Mouse (Mus musculus) natural killer cell, adult 2 months (primary cell): Measurements from ENCODE around the gene Pknox2.

Source experiments
- DNase-seq, 2 experiments: peaks; one replicate each; pipeline ENCODE4 v3.0.0; 2022; ENCODE audit warnings: low spot score in 2 of 2

Gene Pknox2

DNA sequence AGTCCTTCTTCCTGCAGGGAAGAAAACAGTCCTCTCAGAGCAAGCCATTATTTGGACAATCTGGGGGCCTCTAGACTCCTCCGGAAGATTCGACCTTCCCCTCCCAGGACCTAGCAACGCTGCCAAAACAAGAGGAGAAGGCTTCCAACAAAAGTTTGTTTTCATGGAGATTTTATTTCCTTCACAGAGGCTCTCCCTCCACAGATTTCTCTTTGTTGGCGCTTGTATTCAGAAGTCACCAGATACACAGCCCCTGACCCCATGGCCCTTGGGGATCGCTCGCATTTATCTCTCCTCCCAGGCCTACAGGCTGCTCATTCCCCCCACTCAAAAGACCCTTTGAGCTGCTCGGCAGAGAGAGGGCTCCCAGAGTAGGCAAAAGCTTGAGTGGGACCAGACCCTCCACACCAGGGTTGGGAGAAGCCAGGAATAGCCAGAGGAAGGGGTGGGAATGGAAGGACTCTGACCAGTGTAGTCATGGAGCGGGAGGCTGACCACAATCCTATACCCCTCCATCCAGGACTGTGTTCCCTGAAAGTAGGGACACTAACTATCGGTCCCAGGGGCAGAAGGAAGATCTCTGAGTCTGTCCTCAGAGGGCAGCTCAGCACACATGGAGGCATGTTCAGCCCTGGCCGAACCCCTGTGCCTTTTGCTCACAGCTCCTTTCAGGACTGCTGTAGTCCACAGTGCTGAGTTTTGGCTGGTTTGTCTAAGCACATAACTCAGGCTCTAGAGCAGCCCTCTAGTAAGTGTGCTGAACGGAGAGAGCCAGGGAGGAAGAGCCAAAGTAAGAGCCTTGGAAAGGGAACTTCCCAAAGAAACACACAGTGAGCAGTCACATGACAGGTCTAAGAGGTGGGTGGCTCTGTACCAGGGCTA is 45.9 kb downstream of the Pknox2 start:
- DNase-seq: no peak

DNA sequence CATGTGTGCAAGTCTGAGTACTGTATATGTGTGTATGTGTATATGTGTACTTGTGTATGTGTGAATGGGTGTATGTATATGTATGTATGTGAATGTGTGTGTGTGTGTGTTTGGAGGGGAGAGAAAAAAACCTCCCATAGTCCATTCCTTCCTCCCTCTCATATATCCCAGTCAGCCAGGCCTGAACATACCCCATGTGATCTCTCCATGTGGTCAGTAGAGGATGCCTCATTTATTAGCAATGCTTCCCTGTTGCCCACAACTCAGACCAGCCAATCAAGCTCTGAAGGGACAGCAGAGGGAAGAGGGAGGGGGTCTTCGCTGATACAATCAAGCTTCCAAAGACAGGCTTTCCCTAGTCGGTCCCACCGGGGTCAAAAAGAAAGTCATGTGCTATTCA is 47.6 kb downstream of the Pknox2 start:
- DNase-seq: no peak

DNA sequence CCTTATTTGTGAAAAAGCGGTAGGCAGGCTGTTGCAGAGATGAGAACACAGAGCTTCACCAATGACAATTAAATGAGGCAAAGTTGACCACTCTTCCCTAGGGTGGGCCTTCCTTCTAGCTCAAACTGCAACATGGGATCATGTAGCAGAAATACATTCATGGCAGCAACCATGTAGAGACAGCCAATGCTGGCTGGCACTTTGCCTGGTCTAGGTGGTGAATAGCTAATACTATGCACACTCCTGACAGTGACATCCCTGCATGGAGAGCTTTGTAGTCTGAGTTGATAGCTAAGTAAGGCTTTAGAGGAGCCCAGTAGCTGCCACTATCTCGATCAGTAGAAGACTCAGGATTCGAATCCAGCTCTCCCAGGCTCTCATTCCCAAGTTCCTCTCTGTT is 48.6 kb downstream of the Pknox2 start:
- no peak for DNase-seq

DNA sequence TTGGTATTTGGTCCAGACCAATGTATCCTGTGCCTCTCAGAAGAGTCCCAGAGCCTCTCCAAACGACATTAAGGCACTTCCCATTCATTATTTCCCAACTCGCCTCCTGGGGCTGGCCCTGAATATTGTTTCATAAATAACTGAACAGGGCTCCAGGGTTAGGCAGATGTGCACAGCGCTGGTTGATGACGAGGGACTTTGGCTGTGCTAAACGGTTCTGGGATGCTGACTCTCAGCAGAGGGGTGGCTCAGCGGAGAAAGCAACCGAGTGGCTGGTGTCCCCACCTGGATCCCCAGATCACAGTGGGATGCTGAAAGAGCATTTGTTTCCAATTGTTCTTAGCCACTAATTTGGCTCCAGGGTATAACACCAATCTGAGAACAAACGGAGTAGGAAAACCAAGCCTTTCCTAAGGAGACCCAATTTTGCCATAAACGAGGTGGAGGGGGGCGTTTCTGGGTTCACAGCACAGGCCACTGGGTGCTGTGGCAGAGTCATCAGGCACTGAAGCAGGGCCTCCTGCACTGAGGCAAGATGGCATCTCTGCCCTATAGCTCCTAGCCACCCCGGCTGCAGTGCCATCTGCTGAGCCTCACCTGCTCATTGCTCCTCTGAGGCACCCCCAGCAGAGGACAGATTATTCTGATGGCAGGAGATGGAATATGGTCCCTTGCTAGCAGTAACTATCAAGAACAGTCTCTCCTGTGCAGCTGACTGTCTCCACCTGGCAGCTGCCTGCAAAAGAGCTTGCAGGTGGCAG is 52.8 kb downstream of the Pknox2 start:
- no peak for DNase-seq

DNA sequence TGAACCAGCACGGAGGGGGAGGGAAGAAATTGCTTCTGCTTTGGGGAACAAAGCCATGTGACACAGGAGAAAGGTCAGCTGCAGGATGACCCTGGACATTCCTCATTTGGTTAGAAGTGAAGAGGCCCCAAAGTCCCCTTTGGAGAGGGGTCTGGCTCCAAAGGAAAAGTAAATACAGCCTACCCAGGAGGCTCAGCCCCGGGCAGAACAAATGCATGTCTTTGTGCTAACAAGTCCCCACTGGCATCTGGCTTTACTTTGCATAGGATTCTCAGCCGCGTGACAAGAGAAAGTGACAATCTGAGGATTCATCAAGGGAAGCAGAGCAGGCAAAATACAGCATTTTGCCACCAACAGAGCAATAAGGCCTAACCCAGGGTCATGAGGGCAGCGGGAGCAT is 54.1 kb downstream of the Pknox2 start:
- DNase-seq: no peak

DNA sequence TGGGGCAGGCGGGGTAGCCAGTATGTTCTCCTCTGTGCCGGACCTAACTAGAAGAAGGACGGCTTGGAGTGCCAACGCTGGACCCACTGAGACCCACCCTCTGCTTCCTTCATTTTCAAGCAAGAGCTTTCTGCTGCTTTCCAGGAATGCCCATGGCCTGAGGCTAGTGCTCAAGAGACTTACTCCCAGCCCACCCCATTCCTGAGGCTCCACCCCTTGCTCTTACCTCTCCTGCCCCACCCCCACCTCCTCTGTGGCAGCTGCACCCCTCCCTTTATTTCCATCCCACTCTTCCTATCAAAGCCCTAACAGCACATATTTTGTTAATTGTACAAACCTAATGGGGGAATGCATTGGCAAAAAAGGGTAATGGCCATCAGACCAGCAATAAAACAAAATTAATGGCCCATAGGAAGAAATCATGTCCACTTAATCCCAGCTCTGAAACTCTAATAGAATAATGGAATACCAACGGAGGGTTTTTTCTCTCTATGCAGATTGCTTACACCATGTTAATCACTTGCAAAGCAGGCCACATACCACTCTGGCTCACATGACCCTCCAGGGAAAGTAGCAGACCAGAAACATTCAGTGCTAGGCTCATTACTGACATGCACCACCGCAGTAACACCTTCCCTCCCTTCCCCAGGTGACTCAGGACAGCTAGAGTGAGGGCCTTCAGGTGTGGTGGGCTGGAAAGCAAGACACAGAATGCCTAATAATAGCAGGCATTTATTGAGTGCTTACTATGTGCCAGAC is 57.1 kb downstream of the Pknox2 start:
- DNase-seq: no peak

DNA sequence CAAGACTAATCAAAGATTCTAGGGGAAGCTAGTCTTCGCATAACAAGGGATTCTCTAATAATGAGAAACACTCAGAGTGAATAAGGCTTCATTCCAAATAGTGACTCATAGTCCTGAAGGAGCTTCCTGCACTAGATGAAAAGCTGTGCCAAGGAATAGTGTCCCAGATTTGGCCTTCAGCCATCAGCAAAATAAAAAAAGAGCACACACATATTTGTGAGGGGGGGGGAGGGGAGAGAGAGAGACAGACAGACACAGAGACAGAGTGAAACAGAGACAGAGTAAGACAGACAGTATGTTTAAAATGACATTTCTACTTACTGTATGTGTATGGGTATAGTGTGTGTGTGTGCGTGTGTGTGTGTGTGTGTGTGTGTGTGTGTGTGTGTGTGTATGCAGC is 61.8 kb downstream of the Pknox2 start:
- no peak for DNase-seq

DNA sequence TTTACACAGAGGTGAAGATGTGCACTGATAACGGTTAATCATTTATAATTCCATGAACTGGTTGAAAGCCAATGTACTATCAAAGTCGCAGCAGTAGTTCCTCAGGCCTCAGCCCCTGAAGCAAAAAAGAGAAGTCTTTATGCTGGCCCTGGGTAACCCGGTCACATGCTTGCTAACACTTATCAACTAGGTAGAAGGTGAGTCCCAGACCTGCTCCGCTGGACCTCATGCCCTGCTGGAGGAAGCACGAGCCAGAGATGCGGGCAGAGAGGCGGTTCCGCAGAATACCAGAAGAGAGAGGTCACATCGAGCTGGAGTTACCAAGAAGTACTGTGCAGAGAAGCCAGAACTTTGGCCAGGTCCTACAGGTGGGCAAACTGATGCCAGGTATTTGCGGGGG is 65.0 kb downstream of the Pknox2 start:
- no peak for DNase-seq

DNA sequence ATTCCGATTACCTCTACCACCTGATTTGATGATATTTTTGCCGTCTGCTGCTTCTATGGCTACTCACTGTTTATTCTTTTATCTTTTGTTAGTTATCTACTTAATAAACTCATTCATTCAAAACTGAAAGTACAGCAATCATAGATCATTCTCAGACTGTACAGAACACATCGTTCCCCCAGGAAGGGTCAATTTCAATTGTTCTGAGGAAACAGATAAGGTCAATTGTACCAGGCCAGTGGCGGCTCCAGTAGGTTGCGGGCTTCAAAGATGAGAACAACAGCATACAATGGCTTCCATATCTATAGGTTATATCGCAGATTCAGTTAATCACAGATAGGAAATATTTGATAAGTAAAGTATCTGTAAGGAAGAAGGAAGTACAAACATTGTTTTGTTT is 66.9 kb downstream of the Pknox2 start:
- no peak for DNase-seq

DNA sequence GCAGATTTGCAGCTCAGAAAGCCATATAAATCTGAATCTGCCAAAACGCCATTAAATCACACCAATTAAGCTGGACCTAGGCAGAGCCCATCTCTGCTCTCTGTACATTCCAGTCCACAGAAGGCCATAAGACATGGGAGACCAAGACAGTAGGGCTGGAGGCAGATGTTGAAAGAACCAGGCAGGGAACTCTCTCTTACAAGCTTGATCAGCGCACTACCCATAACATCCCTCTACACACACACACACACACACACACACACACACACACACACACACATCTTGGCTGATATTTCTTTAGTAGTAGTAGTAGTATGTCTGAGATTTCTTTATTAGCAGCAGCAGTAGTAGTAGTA is 70.2 kb downstream of the Pknox2 start:
- no peak for DNase-seq

DNA sequence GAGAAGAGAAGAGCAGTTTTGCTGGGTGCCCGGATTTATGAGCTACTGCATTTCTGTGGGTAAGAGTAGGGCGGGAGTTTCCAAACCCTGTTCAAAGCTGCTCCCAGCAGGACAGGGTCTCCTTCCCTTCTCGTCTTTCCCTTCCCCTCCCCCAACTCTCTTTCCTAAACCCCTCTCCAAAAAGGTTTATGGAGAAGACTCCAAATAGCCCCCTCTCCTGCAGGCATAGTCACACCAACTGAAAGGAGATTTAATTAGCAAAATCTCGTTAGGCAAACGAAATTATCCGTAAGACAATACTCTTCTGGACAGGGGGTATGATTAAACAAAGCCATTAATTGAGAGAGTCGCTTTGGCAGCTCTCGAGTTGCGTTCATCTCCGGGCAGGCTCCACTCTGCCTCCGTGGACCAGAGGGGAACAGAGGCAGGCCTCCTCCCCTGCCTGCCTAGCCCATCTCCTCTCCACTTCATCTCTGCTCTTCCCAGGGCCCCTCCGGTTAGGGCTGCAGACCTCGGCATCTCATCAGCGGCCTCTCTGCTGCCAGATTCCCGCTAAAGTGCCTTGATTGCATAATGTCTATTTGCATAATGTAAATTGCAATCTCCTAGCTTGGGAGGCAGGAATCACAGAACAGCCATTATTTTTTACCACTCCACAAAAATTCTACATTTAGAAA is 70.7 kb downstream of the Pknox2 start:
- no peak for DNase-seq

DNA sequence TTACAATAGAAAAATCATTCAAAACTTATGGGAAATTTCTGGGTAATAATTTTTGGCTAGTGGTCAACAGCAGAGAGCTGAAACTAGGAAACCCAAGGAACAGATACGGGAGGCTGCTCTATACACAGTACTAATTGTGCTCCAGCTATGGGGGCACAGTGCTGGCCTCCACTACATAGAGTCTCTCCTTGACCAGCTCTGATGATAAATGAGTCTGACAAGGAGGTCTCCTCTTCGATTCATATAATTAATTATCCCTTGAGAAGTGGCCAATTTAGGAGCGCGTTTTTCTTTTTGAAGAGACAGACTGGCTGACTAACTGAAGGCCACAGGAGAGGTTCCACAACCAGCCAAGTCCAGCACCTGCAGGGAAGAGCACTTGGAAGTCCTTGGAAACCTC is 71.3 kb downstream of the Pknox2 start:
- no peak for DNase-seq

DNA sequence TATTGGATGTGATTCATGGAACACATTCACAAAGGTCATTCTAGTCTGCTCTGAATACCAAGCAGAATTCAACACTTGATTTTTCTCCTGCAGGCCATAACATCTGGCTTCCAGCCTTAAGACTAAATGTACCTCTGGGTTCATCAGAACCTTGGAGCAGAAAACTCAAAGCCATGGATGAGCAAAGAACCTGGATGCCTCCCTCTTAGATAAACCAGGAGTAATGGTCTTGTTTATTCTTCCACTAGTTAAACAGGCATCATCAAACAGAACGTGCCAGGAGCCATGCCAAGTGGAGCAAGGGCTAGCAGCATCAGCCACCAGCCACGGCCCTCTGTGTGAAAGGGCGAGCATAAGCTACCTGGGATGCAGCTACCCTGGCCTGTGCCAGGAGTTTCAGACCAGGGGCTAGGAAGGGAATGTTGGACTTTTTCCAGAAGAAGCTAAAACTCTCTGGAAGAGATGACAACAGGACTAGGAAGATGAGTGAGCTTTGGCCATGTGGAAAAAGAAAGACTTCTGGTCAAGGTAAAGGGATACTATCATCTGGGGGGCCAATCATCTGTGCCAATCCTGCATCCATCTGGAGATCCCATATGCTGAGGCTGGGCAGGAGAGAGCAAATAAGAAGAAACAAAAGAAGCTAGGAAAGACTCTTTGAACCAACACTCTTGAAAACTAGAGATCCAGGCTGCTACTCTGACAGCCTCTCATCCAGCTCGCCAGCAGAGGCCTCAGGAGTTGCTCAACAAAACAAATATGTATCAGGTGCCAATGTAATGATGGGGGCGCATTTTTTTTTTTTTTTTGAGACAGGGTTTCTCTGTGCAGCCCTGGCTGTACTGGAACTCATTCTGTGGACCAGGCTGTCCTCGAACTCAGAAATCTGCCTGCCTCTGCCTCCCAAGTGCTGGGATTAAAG is 77.6 kb downstream of the Pknox2 start:
- no peak for DNase-seq

DNA sequence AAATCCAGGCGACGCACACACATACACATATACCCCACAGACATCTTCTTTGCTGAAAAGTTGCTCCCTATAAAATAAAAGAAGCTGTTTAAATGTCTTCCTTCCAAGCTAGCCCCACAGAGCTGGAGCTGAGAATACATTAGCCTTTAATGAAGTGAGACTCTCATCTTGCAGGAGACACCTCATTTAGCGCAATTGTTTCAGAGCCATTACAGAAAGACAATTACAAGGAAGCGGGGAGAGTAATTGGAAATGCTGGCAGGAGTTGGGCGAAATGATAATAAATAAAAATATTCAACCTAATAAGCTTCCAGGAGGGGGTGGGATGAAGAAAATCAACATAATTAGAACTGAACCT is 79.8 kb downstream of the Pknox2 start:
- DNase-seq: no peak

DNA sequence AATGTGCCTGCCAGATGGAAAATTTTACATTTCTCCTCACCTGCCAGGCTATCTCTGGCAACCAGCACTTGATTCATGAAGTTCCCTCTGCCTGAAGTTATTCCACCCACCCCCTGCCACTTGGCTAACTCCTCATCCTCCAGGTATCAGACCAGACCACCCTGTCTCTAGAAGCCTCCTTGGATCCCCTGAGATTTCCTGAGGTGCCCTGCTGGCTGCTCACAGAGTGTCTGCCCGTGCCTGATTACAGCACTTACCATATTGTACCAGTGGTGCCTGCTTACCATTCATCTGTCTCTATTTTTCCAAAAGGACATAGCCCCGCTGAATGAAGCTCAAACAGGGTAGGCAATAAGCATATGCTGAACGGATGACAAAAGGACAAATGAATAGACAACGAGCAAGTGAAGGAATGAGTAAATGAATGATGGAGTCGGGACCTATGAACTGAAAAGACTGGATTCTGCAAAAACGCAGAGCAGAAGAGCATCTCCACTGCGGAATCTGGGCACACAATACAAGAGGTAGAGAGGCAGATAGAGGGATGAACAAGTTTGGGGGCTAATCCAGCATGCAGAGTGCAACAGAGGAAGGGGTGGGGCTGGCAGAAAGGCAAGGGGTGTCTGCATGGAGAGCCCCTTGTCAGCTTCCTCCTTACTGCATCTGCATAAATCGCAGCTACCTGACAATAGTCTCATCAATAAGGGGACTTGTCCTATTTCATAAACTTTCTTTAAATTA is 80.3 kb downstream of the Pknox2 start:
- DNase-seq: no peak

DNA sequence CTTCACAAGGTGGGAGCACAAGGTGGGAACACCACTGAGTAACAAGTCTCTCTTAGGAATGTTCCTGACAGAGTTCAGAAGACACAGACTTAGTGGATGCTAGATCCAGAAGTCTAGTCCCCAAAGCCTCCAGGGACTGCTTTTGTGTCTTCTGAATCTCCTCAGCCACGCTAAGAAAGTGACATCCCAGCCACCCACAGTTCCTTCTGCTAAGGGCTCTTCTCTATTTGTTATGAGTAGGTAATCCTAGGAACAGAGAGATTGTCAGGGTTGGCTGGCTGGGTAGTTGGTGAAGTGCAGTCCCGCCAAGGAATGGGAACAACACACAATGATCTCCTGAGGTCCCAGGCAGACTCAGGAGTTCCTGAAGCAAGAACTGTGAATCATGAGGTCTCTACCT is 85.6 kb downstream of the Pknox2 start:
- DNase-seq: no peak

DNA sequence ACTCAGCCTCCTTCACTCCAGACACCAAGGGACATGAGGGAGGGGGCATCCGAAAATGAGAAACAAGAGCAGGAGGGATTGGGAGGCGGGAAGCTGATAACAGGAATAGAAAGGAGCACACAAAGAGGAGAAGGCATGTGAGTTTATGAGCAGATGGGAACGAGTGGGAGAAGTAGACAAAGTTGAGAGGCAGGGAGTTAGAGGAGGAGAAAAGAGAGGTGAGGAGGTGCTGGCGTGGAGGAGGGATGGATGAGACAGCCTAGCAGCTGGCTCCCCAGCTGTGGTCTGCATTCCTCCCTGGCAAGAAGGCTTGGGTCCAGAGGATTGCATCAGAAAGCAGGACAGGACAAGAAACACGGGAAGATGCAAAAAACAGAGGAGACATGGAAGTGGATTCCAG is 92.5 kb downstream of the Pknox2 start:
- DNase-seq: no peak

DNA sequence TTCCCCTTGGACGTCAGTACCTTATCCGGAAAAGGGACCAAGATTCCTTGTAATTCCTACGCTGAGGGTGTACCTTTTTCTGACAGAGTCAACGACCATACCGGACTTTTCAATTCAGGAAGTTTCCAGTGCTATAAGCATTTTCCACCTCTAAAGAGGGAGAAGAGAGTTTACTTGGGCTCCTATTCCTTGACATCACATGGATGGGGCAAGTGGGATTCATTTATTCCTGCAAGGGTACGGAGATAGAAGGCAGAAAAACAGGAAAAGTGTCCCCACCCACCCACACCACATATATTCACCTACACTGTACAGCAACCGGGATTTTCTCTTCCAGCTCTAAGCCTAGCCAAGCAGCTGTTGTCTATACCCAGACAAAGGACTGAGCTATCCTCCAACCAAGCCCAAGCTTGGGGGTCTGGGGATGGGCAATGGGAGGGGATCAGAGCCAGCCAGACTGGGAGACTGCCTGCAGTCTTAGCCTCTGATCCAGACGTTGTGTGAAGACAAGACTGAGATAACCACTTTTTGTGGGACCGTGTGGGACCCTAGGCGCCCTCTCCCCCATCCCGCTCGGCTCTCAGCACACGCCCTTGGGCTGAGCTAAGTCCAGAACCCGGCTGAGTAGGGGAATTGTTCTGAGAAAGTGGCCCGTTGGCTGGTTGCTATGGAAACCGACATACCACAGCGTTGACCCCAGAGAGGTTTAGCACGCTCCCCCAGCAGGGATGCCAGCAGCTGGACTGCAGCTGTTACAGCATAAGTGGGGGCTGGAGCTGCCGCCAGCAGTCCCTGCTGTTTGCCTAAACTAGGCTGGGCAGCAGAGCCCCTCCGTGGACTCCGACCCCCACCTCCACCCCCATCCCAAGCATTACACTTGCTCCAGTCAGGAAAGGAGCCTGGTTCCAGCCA is 93.3 kb downstream of the Pknox2 start:
- no peak for DNase-seq

DNA sequence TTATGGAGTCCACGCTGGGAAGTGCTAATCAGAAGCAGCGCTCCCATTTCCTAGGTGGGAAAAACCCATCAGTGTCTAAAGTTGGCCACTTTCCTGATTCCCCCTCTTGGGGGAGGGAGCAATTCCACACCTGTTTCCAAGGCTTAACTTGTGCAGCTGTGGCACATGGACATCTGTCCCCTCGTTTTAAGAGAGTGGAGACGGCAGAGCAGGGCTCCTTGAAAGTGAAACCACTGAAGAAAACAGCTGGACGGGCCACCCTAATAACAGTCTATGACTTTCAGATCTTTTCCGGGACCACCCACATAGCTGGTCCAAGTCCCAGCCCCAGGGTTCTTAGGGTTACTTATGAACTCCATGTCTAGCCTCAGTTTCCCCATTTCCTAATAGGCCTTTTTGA is 94.2 kb downstream of the Pknox2 start:
- no peak for DNase-seq
